Mouse (Mus musculus) right cerebral cortex, adult 2 months (tissue): ENCODE results near the gene March4.

Source experiments
- DNase-seq, 2 experiments: peaks; one replicate each; pipeline ENCODE4 v3.0.0; 2021 to 2022; ENCODE audit warnings: low spot score in 2 of 2

The March4 gene

GRCm38 (mm10) chr1:72399720-72400401 lies 136.9 kb downstream of the March4 start:
- DNase-seq, result no peak

DNA sequence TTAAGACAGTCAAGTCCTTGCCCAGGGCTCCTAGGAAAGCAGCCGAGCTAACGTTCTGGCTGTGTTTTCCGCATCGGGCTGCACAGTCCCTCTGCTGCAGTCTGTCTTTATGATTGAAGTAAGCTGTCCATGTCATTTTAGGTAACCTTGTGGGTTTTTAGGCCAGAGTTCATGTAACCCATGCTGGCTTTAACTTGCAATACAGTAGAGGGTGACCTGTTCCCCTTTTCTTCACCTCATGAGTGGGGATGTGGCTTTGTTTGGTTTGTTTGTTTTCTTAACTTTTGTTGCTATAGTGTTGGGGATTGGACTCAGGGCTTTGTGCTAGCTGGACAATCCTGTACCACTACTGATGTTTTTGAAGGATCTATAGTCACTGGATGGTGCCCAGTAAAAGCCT lies 146.3 kb downstream of the March4 start:
- no peak for DNase-seq

DNA sequence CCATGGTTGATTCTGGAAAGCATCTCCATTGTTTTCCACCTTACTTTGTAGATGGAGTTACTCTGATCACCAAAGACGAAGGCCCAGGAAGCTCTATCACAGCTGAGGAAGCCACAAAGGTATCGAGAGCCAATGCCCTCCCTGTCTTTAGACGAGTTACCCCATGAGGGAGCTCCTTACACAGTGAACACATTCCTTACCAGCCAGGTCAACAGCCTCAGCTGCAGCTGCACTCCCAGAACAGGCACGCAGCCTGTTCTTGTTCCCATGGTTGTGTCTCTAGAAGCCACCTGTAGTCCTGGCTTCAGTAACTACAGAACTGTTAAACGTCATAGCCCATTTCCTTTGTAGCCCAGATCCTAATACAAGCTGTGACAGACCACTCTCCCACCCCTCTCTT lies 153.1 kb downstream of the March4 start:
- DNase-seq, result no peak

DNA sequence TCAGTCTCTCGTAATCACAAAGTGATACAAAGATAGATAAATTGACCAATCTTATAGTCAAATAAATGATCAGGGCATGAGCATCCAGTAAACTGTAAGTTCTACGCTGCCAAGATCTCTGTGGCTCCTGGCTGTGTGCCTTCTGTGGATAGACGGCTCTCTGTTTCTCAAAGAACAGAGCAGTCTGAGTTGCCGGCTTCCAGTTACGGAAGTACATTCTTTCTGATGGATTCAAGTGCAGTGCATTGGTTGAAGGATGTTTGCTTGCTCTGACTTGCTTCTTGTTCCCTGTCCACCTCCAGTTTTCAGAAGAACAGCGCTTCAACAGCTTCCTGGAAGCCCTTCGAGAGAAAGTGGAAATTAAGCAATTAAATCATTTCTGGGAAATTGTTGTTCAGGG lies 153.7 kb downstream of the March4 start:
- DNase-seq, result no peak

GRCm38 (mm10) chr1:72380544-72380943 lies 156.2 kb downstream of the March4 start:
- no peak for DNase-seq

DNA sequence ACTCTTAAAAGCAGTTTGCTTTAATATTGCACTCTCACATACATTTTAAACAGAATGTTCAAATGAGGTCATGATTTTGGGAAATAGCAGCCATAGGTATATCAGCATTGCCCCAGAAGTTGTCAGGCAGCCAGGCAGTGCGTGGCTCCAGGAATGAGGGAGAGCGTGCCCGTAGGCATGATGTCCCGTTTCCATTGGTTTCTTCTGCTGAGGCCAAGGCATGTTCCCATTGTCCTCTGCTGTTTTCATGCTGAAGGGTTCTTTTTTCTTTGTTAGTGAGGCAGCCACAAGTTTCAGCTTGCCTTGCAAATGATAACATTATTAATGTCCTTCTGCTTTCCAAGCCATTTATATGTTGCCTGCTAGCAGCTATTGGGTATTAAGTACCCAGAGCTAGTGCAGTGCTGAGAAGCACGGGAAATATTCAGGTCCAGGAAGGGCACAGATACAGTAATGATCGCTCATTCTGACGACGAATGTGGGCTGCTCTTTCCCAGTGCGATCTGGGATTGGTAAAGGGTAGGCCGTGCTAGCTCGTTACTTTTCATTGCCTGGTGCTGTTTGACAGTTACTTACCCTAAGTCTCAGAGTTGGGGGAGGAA lies 156.9 kb downstream of the March4 start:
- DNase-seq, result no peak

GRCm38 (mm10) chr1:72378151-72378550 lies 158.6 kb downstream of the March4 start:
- no peak for DNase-seq
